Mouse (Mus musculus) olfactory bulb, adult 2 months (tissue): Measurements from ENCODE around the gene Ptprk.

ENCODE experiments used
- CTCF ChIP-seq: fragments of 200-500 bp; IDR thresholded peaks from 2 replicates; pipeline ENCODE4 v1.5.1; 2012; ENCODE audit warnings: low read depth, mild to moderate bottlenecking, low read length, moderate library complexity; ENCODE audit not compliant: insufficient read depth
- POLR2A ChIP-seq: fragments of 200-500 bp; IDR thresholded peaks from 2 replicates; pipeline ENCODE4 v1.6.1; 2012; ENCODE audit warnings: mild to moderate bottlenecking, low read depth, low read length, moderate library complexity; ENCODE audit not compliant: insufficient read depth

GRCm38 (mm10) chr10:28185326-28185725 is 110.7 kb downstream of the Ptprk start:
- TF ChIP-seq POLR2A (no peak), CTCF (no peak)
